Mouse (Mus musculus): ENCODE data around the gene Gprc5c. TPM values are rescaled to one million over a fixed set of nuclear protein-coding genes. Genes with fewer than 3 reads are reported as not detected.

Gprc5c gene
- total and polyA plus RNA-seq, 3 experiments: not detected

- Histone ChIP-seq H3K79me2 (ENCODE audit: control insufficient read depth, insufficient read depth, low read length, poor library complexity) (no peaks in the 10 kb centered on the region), H3K9me3 (replicated peaks; ENCODE audit: insufficient read depth, low read length) (no peaks in the 10 kb centered on the region), H3K27ac (ENCODE audit: control insufficient read depth, low read depth, low read length) (no peak overlapping the region), H3K27me3 (ENCODE audit: control insufficient read depth in 1 of 2, insufficient read depth in 2 of 2, low read length in 2 of 2) (no peaks in the 10 kb centered on the region), H3K4me3 (ENCODE audit: control insufficient read depth in 1 of 2, insufficient read depth in 1 of 2, low read depth in 2 of 2, low read length in 2 of 2) (no peak overlapping the region), H3K9ac (ENCODE audit: control insufficient read depth, low read depth, low read length, poor library complexity, severe bottlenecking) (no peak overlapping the region), H3K36me3 (ENCODE audit: control insufficient read depth in 1 of 2, insufficient read depth in 2 of 2, low read length in 2 of 2) (no peaks in the 10 kb centered on the region), H3K4me1 (ENCODE audit: control insufficient read depth in 1 of 2, insufficient read depth in 2 of 2, low read length in 2 of 2) (no peaks in the 10 kb centered on the region)
- TF ChIP-seq KAT2A (conservative IDR thresholded peaks at IDR 0.05; ENCODE audit: low read depth, low read length): no peak
- TF ChIP-seq POLR2AphosphoS5 (IDR thresholded peaks at IDR 0.05; ENCODE audit: borderline replicate concordance, low read depth, low read length): no peak
- TF ChIP-seq MYC (IDR thresholded peaks at IDR 0.05; ENCODE audit: low read depth, low read length): no peak
- no peak for TF ChIP-seq SMC3 (IDR thresholded peaks at IDR 0.05; ENCODE audit: low read depth, low read length)
- no peak for TF ChIP-seq MAX (IDR thresholded peaks at IDR 0.05; ENCODE audit: low read length)
- no peak for TF ChIP-seq MYB (IDR thresholded peaks at IDR 0.05; ENCODE audit: low read depth, low read length)
- TF ChIP-seq MAZ (IDR thresholded peaks at IDR 0.05; ENCODE audit: low read depth, low read length): no peak
- TF ChIP-seq MXI1 (IDR thresholded peaks at IDR 0.05; ENCODE audit: low read depth, low read length): no peak
- no peak for TF ChIP-seq CTCF (IDR thresholded peaks at IDR 0.05 in 2 of 3, conservative IDR thresholded peaks at IDR 0.05 in 1 of 3; ENCODE audit: control insufficient read depth in 1 of 3, insufficient read depth in 1 of 3, low read depth in 2 of 3, low read length in 3 of 3, poor library complexity in 1 of 3, severe bottlenecking in 1 of 3)
- no peak for DNase-seq (ENCODE audit: low read depth, low spot score)
Measured at GRCm38 (mm10) chr11:114890542-114890941, 39.6 kb downstream of the Gprc5c start.

DNA sequence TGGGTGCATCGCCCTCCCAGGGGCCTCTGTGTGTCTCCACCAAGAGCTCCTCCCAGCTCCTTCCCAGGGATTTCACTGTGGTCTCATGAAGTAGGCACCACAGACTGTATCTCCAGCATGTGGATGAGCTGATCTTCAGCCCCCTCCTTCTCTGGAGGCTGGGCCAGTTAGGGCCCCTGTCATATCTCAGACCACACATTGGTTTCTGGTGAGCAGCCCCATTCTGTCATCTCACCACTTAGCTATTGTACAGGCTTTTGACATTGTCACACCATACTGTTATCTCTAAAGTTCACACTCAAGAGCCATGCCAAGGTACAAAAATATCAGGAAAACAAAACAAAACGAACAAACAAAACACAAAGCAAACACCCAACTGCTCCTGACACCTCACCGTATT is 45.1 kb downstream of the Gprc5c start:
- no peaks in the 10 kb centered on the region for H3K9me3 ChIP-seq (replicated peaks; ENCODE audit: insufficient read depth, low read length)
- no peak for DNase-seq (ENCODE audit: low read depth, low spot score)
- H3K27me3 ChIP-seq (ENCODE audit: control insufficient read depth in 1 of 2, insufficient read depth in 2 of 2, low read length in 2 of 2): no peaks in the 10 kb centered on the region
- H3K4me1 ChIP-seq (ENCODE audit: control insufficient read depth in 1 of 2, insufficient read depth in 2 of 2, low read length in 2 of 2): no peaks in the 10 kb centered on the region
- no peak overlapping the region for H3K4me3 ChIP-seq (ENCODE audit: control insufficient read depth in 1 of 2, insufficient read depth in 1 of 2, low read depth in 2 of 2, low read length in 2 of 2)
- H3K27ac ChIP-seq (ENCODE audit: control insufficient read depth, low read depth, low read length): no peak overlapping the region
- no peak overlapping the region for H3K9ac ChIP-seq (ENCODE audit: control insufficient read depth, low read depth, low read length, poor library complexity, severe bottlenecking)
- H3K79me2 ChIP-seq (ENCODE audit: control insufficient read depth, insufficient read depth, low read length, poor library complexity): no peaks in the 10 kb centered on the region
- H3K36me3 ChIP-seq (ENCODE audit: control insufficient read depth in 1 of 2, insufficient read depth in 2 of 2, low read length in 2 of 2): no peaks in the 10 kb centered on the region
- TF ChIP-seq ETS1 (IDR thresholded peaks at IDR 0.05; ENCODE audit: low read depth, low read length) (no peak), USF1 (IDR thresholded peaks at IDR 0.05; ENCODE audit: low read depth, low read length) (no peak), POLR2AphosphoS2 (IDR thresholded peaks at IDR 0.05; ENCODE audit: low read length) (no peak), POLR2AphosphoS5 (IDR thresholded peaks at IDR 0.05; ENCODE audit: borderline replicate concordance, low read depth, low read length) (no peak), MXI1 (IDR thresholded peaks at IDR 0.05; ENCODE audit: low read depth, low read length) (no peak), CTCF (IDR thresholded peaks at IDR 0.05 in 2 of 3, conservative IDR thresholded peaks at IDR 0.05 in 1 of 3; ENCODE audit: control insufficient read depth in 1 of 3, insufficient read depth in 1 of 3, low read depth in 2 of 3, low read length in 3 of 3, poor library complexity in 1 of 3, severe bottlenecking in 1 of 3) (no peak), BHLHE40 (IDR thresholded peaks at IDR 0.05; ENCODE audit: borderline replicate concordance, low read depth, low read length) (no peak), ZC3H11A (IDR thresholded peaks at IDR 0.05; ENCODE audit: low read depth, low read length) (no peak), UBTF (IDR thresholded peaks at IDR 0.05; ENCODE audit: borderline replicate concordance, insufficient read depth, low read depth, low read length) (no peak)
